Mouse (Mus musculus): ENCODE data around the gene Tango6.

Gene Tango6

GRCm38 (mm10) chr8:106810406-106810805 is 127.5 kb downstream of the Tango6 start:
- in situ Hi-C loops (cut with MboI; ENCODE audit: low sequenced_read_pairs) = no loop called here

- in situ Hi-C loops (cut with MboI; ENCODE audit: low sequenced_read_pairs) = no loop called here
Measured at GRCm38 (mm10) chr8:106812560-106812959, 129.7 kb downstream of the Tango6 start.

- in situ Hi-C loops (cut with MboI; ENCODE audit: low sequenced_read_pairs) = no loop called here
Measured at GRCm38 (mm10) chr8:106816431-106817170, 133.7 kb downstream of the Tango6 start.

GRCm38 (mm10) chr8:106817171-106817545 is 134.3 kb downstream of the Tango6 start:
- in situ Hi-C loops (cut with MboI; ENCODE audit: low sequenced_read_pairs) = no loop called here

GRCm38 (mm10) chr8:106818626-106819515 is 136.0 kb downstream of the Tango6 start:
- in situ Hi-C loops (cut with MboI; ENCODE audit: low sequenced_read_pairs) = no loop called here

- in situ Hi-C loops (cut with MboI; ENCODE audit: low sequenced_read_pairs) = no loop called here
Measured at GRCm38 (mm10) chr8:106819581-106819980, 136.7 kb downstream of the Tango6 start.

GRCm38 (mm10) chr8:106820553-106821515 is 138.0 kb downstream of the Tango6 start:
- in situ Hi-C loops (cut with MboI; ENCODE audit: low sequenced_read_pairs) = no loop called here

- in situ Hi-C loops (cut with MboI; ENCODE audit: low sequenced_read_pairs) = no loop called here
Measured at GRCm38 (mm10) chr8:106828921-106829320, 146.1 kb downstream of the Tango6 start.

GRCm38 (mm10) chr8:106829526-106830045 is 146.7 kb downstream of the Tango6 start:
- in situ Hi-C loops (cut with MboI; ENCODE audit: low sequenced_read_pairs) = no loop called here

GRCm38 (mm10) chr8:106834899-106835298 is 152.0 kb downstream of the Tango6 start:
- in situ Hi-C loops (cut with MboI; ENCODE audit: low sequenced_read_pairs) = no loop called here

GRCm38 (mm10) chr8:106836525-106836924 is 153.7 kb downstream of the Tango6 start:
- in situ Hi-C loops (cut with MboI; ENCODE audit: low sequenced_read_pairs) = no loop called here

GRCm38 (mm10) chr8:106838803-106839202 is 155.9 kb downstream of the Tango6 start:
- in situ Hi-C loops (cut with MboI; ENCODE audit: low sequenced_read_pairs) = no loop called here

GRCm38 (mm10) chr8:106839209-106840001 is 156.5 kb downstream of the Tango6 start:
- in situ Hi-C loops (cut with MboI; ENCODE audit: low sequenced_read_pairs) = no loop called here

- in situ Hi-C loops (cut with MboI; ENCODE audit: low sequenced_read_pairs) = no loop called here
Measured at GRCm38 (mm10) chr8:106850034-106850433, 167.2 kb downstream of the Tango6 start.

GRCm38 (mm10) chr8:106854534-106855241 is 171.8 kb downstream of the Tango6 start:
- in situ Hi-C loops (cut with MboI; ENCODE audit: low sequenced_read_pairs) = no loop called here

- in situ Hi-C loops (cut with MboI; ENCODE audit: low sequenced_read_pairs) = no loop called here
Measured at GRCm38 (mm10) chr8:106855242-106855562, 172.3 kb downstream of the Tango6 start.

GRCm38 (mm10) chr8:106862845-106863244 is 180.0 kb downstream of the Tango6 start:
- in situ Hi-C loops (cut with MboI; ENCODE audit: low sequenced_read_pairs) = no loop called here

GRCm38 (mm10) chr8:106865354-106865753 is 182.5 kb downstream of the Tango6 start:
- in situ Hi-C loops (cut with MboI; ENCODE audit: low sequenced_read_pairs) = no loop called here

GRCm38 (mm10) chr8:106870051-106870450 is 187.2 kb downstream of the Tango6 start, which contains the start of gene Has3:
Gene Has3 (plus strand): TSS chr8:106870242.
- in situ Hi-C loops (cut with MboI; ENCODE audit: low sequenced_read_pairs) = no loop called here

All from CH12F3 (cell line).